15 mouse cellular contexts compared by ENCODE assay signal in the genomic region with DNA sequence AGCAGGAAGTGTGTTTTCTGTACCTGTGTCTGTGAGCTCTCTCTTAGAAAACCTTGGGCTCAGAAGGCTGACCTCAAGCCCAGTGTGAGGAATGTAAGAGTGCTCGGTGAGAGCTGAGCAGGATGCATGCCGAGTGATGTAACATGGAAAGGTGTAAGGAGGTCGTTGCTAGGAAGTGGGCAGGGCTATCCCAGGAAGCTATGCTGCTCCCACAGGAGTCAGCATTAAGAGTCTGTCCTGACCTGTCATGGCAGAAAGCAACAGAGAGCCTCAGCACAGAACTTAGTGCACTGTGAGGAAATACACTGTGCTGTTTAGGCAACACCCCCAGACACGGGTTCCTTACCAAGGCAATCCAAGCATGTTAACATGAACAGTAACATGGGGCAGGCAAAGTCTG. TPM values are rescaled to one million over a fixed set of nuclear protein-coding genes. Genes with fewer than 3 reads are reported as not detected.
DNase-seq lines count a peak whose midpoint lies in the region; ATAC-seq and TF ChIP-seq lines count a peak whose summit lies in the region.
"Had no signal": no experiment of that assay in that cellular context is flagged by ENCODE, and none has a peak within 500 bp of the region (broad histone marks: within the 10 kb centered on the region; RNA-seq: fewer than 3 reads in every experiment).

No protein-coding gene starts in this region.

- no peak for DNase-seq in intestine, embryonic 14.5 days (ENCODE audit: low spot score)
- DNase-seq in frontal cortex, postnatal 36 days (ENCODE audit: low spot score in 2 of 2): no peak
- DNase-seq: adrenal gland, postnatal 14 days; cerebellum, postnatal 36 days; right cerebral cortex, postnatal 4 days; thymus, postnatal 4 days had no signal

- H3K27ac ChIP-seq in intestine, embryonic 14.5 days (ENCODE audit: low read depth): peak overlapping the region; percentile 6; the same call in 1 of the 2 replicates
- H3K27ac ChIP-seq in intestine, postnatal 0 days (ENCODE audit: low read depth, low read length): no peak overlapping the region
- H3K27ac ChIP-seq in neural tube, embryonic 12.5 days: no peak overlapping the region
- no peak overlapping the region for H3K27ac ChIP-seq in neural tube, embryonic 15.5 days (replicated peaks)
- peak overlapping the region; percentile 68 for H3K27ac ChIP-seq in embryonic facial prominence, embryonic 15.5 days (replicated peaks)
- H3K27ac ChIP-seq: forebrain, embryonic 15.5 days; liver, embryonic 12.5 days had no signal

- H3K4me3 ChIP-seq in intestine, embryonic 14.5 days (ENCODE audit: low read depth, low read length): no peak overlapping the region
- H3K4me3 ChIP-seq in intestine, postnatal 0 days (ENCODE audit: low read depth, low read length): no peak overlapping the region
- no peak overlapping the region for H3K4me3 ChIP-seq in neural tube, embryonic 12.5 days
- H3K4me3 ChIP-seq in neural tube, embryonic 15.5 days (replicated peaks): no peak overlapping the region
- H3K4me3 ChIP-seq in embryonic facial prominence, embryonic 15.5 days (replicated peaks): no peak overlapping the region
- H3K4me3 ChIP-seq: forebrain, embryonic 15.5 days; liver, embryonic 12.5 days; megakaryocyte, embryonic 14.5 days had no signal

- TF ChIP-seq CTCF in intestine, postnatal 0 days (IDR thresholded peaks at IDR 0.05; ENCODE audit: low read depth): no peak

- H3K36me3 ChIP-seq in intestine, embryonic 14.5 days (ENCODE audit: control insufficient read depth, insufficient read depth, low read length): no peaks in the 10 kb centered on the region
- no peaks in the 10 kb centered on the region for H3K36me3 ChIP-seq in intestine, postnatal 0 days (ENCODE audit: control insufficient read depth, insufficient read depth)
- H3K36me3 ChIP-seq in neural tube, embryonic 12.5 days: no peaks in the 10 kb centered on the region
- H3K36me3 ChIP-seq in neural tube, embryonic 15.5 days: no peaks in the 10 kb centered on the region
- no peaks in the 10 kb centered on the region for H3K36me3 ChIP-seq in embryonic facial prominence, embryonic 15.5 days
- H3K36me3 ChIP-seq: forebrain, embryonic 15.5 days; liver, embryonic 12.5 days had no signal

- H3K9me3 ChIP-seq in intestine, embryonic 14.5 days (ENCODE audit: control insufficient read depth, low read length): no peaks in the 10 kb centered on the region
- H3K9me3 ChIP-seq in intestine, postnatal 0 days (ENCODE audit: control insufficient read depth): no peaks in the 10 kb centered on the region
- H3K9me3 ChIP-seq in neural tube, embryonic 12.5 days: no peaks in the 10 kb centered on the region
- H3K9me3 ChIP-seq in neural tube, embryonic 15.5 days (replicated peaks): 0 out of 2 replicates have a peak, but pooled peaks cover 2% of the 10 kb centered on the region
- no peaks in the 10 kb centered on the region for H3K9me3 ChIP-seq in embryonic facial prominence, embryonic 15.5 days (replicated peaks)
- H3K9me3 ChIP-seq: forebrain, embryonic 15.5 days; liver, embryonic 12.5 days had no signal

- 14% methylated on average over 4 of the region's 4 CpGs for WGBS in intestine, embryonic 14.5 days
- WGBS in intestine, postnatal 0 days: 32% methylated on average over 4 of the region's 4 CpGs
- 60% methylated on average over 4 of the region's 4 CpGs for WGBS in neural tube, embryonic 12.5 days
- 70% methylated on average over 4 of the region's 4 CpGs for WGBS in neural tube, embryonic 15.5 days
- WGBS in embryonic facial prominence, embryonic 15.5 days: 35% methylated on average over 4 of the region's 4 CpGs

- H3K4me2 ChIP-seq in intestine, embryonic 14.5 days (ENCODE audit: low read length): no peak overlapping the region
- H3K4me2 ChIP-seq in intestine, postnatal 0 days (replicated peaks; ENCODE audit: low read depth): no peak overlapping the region
- no peak overlapping the region for H3K4me2 ChIP-seq in neural tube, embryonic 12.5 days (replicated peaks)
- no peak overlapping the region for H3K4me2 ChIP-seq in neural tube, embryonic 15.5 days
- no peak overlapping the region for H3K4me2 ChIP-seq in embryonic facial prominence, embryonic 15.5 days (replicated peaks)
- H3K4me2 ChIP-seq: forebrain, embryonic 15.5 days; liver, embryonic 12.5 days had no signal

- H3K9ac ChIP-seq in intestine, embryonic 14.5 days (ENCODE audit: low read length): no peak overlapping the region
- H3K9ac ChIP-seq in intestine, postnatal 0 days (ENCODE audit: low read depth, low read length): no peak overlapping the region
- no peak overlapping the region for H3K9ac ChIP-seq in neural tube, embryonic 12.5 days
- H3K9ac ChIP-seq in neural tube, embryonic 15.5 days (replicated peaks): no peak overlapping the region
- H3K9ac ChIP-seq in embryonic facial prominence, embryonic 15.5 days: no peak overlapping the region
- H3K9ac ChIP-seq: forebrain, embryonic 15.5 days; liver, embryonic 12.5 days had no signal

- H3K27me3 ChIP-seq in intestine, embryonic 14.5 days (replicated peaks; ENCODE audit: control insufficient read depth, insufficient read depth, low read length): no peaks in the 10 kb centered on the region
- H3K27me3 ChIP-seq in intestine, postnatal 0 days (replicated peaks; ENCODE audit: control insufficient read depth, insufficient read depth, low read length): no peaks in the 10 kb centered on the region
- no peaks in the 10 kb centered on the region for H3K27me3 ChIP-seq in neural tube, embryonic 12.5 days (replicated peaks)
- no peaks in the 10 kb centered on the region for H3K27me3 ChIP-seq in neural tube, embryonic 15.5 days (replicated peaks)
- H3K27me3 ChIP-seq in embryonic facial prominence, embryonic 15.5 days: no peaks in the 10 kb centered on the region
- H3K27me3 ChIP-seq: forebrain, embryonic 15.5 days; liver, embryonic 12.5 days; megakaryocyte, embryonic 14.5 days had no signal

- ATAC-seq in intestine, embryonic 14.5 days (replicated peaks; ENCODE audit: low FRiP score, low TSS enrichment, low read depth): no peak; the same call in 1 of the 2 replicates
- no peak for ATAC-seq in intestine, postnatal 0 days
- peak; percentile 48; the same call in 1 of the 2 replicates for ATAC-seq in neural tube, embryonic 12.5 days (ENCODE audit: low FRiP score, low read depth)
- ATAC-seq in neural tube, embryonic 15.5 days (ENCODE audit: low FRiP score): no peak
- no peak for ATAC-seq in embryonic facial prominence, embryonic 15.5 days (ENCODE audit: insufficient number of reproducible peaks, low FRiP score, low TSS enrichment, low read depth)
- no peak for ATAC-seq in inflammation-experienced regulatory T-cells, adult 6 months
- ATAC-seq: forebrain, embryonic 15.5 days; hindbrain, embryonic 16.5 days; liver, embryonic 12.5 days had no signal

- H3K4me1 ChIP-seq in intestine, embryonic 14.5 days (replicated peaks; ENCODE audit: control insufficient read depth, insufficient read depth, low read length): peaks cover 10% of the 10 kb centered on the region
- no peaks in the 10 kb centered on the region for H3K4me1 ChIP-seq in intestine, postnatal 0 days (replicated peaks; ENCODE audit: control insufficient read depth, insufficient read depth, low read length)
- H3K4me1 ChIP-seq in neural tube, embryonic 12.5 days: no peaks in the 10 kb centered on the region
- no peaks in the 10 kb centered on the region for H3K4me1 ChIP-seq in neural tube, embryonic 15.5 days
- peaks cover 9% of the 10 kb centered on the region; the same call in 1 of the 2 replicates for H3K4me1 ChIP-seq in embryonic facial prominence, embryonic 15.5 days
- H3K4me1 ChIP-seq: forebrain, embryonic 15.5 days; liver, embryonic 12.5 days; megakaryocyte, embryonic 14.5 days had no signal

RNA-seq across cellular contexts. Expression of gene Arg1, which starts 45.6 kb away (rescaled TPM):
- polyA plus RNA-seq in intestine, embryonic 14.5 days (2014; fragmentation: Nextera tagmentation; extraction: Ambion mirVana): 4.3 and 4.8 TPM in 2 replicates
- polyA plus RNA-seq in intestine, postnatal 0 days (2015; fragmentation: Nextera tagmentation; extraction: Ambion mirVana): 1.7 and 2.0 TPM in 2 replicates
- polyA plus RNA-seq in neural tube, embryonic 12.5 days (2016; fragmentation: Nextera tagmentation; extraction: Ambion mirVana): 8.6 and 9.2 TPM in 2 replicates
- polyA plus RNA-seq in neural tube, embryonic 15.5 days (2015; fragmentation: Nextera tagmentation; extraction: Ambion mirVana): 3.6 and 3.8 TPM in 2 replicates
- 11.1 and 16.0 TPM in 2 replicates for polyA plus RNA-seq in embryonic facial prominence, embryonic 15.5 days (2015; fragmentation: Nextera tagmentation; extraction: Ambion mirVana)
- polyA plus RNA-seq in inflammation-experienced regulatory T-cells, adult 6 months (2017; shearing (Covaris generic)): 1 to 10 TPM; 2.2 to 6.0 (median 3.7) TPM

Comparison
In these comparisons a context has a peak if more than half of its experiments do, and no peak if none do; other contexts are left out.
1. H3K27ac ChIP-seq: peak in intestine, embryonic 14.5 days (single experiment) and embryonic facial prominence, embryonic 15.5 days (single experiment); none in intestine, postnatal 0 days (single experiment), neural tube, embryonic 12.5 days (single experiment) and neural tube, embryonic 15.5 days (single experiment).